Mouse (Mus musculus) embryonic fibroblast, embryonic 13.5 days (primary cell): ENCODE results near the gene Insig2.

Experiments used
- CTCF ChIP-seq: IDR thresholded peaks from 2 replicates; pipeline ENCODE4 v1.5.1; 2011; ENCODE audit warnings: mild to moderate bottlenecking, control low read depth, low read length, moderate library complexity, borderline replicate concordance; ENCODE audit not compliant: insufficient read depth
- POLR2A ChIP-seq: IDR thresholded peaks from 2 replicates; pipeline ENCODE4 v1.6.1; 2011; ENCODE audit warnings: low read depth, mild to moderate bottlenecking, control low read depth, low read length, moderate library complexity

- TF ChIP-seq CTCF (no peak), POLR2A (no peak)
Measured at GRCm38 (mm10) chr1:121260171-121260741, 72.1 kb downstream of the Insig2 start.
